Mouse (Mus musculus): Measurements from ENCODE around the gene Ecd. TPM values are rescaled to one million over a fixed set of nuclear protein-coding genes. Genes with fewer than 3 reads are reported as not detected.
"Not testable (repeated sequence)": the region's sequence is repeated elsewhere in the genome, so short reads cannot be mapped to it uniquely, and the experiment has no call there.

Ecd gene
- total RNA-seq, 1 experiment from 2014 or later: 40.3 TPM

DNA sequence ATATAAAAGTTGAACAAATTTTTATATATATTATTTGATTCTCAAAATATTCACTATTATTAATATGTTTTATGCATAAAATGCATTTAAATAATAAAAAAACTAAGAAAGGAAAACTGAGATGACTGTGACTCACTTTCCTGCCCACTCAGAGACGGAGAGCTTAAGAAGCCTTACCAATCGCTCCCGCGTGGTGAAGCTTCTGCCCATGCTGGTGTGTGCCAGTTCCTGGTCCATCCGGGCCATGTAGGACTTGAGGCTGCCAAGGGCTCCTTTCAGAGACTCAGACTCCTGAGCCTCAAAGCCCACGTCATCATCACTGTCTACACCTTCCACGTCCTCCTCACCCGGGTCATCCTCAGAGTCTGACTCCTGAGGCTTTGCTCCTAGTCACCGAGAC is 23.7 kb downstream of the Ecd start:
- no peak for DNase-seq

DNA sequence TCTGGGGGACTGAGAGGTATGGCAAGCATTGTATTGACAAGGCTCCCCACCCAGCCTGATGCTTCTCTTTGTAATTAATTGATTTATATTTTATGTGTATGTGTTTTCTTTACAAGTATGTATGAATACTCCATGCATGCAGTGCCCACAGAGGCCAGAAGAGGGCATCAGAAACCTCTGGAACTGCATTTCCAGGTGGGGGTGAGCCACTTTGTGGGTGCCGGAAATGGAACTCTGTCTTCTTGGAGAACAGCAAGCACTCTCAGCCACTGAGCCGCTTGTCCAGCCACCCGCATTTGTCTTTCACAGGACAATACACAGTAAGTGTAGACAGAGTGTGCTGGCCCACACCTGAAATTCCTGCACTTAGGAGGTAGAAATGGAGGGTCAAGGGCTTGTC is 28.5 kb downstream of the Ecd start:
- DNase-seq: peak; percentile 45

DNA sequence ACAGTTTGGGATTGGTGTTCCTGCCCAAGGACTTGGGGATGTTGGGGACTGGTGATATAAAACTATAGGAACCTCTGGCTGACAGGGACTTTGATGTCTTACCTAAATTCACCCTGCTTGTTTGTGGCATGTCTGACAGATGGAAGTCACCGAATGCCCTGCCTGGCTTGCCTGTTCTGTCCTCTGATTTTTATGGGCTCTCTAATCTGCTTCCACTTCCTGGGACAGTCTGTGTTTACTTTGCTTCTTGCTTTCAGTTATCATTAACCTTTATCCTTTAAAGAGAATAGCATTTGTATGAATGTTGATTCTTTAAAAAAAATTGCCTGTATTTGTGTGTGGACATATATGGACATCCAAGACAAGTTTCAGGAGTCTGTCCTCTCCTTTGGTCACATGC is 32.8 kb downstream of the Ecd start:
- DNase-seq: no peak

DNA sequence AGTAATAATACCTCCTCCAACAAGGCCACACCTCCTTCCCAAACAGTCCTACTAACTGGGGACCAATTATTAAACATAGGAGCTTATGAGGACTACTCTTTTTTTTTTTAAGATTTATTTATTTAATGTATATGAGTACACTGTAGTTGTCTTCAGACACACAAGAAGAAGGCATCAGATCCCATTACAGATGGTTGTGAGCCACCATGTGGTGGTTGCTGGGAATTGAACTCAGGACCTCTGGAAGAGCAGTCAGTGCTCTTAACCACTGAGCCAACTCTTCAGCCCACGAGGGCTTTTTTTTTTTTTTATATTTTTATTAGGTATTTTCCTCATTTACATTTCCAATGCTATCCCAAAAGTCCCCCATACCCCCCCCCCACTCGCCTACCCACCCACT is 42.8 kb downstream of the Ecd start:
- not testable (repeated sequence) for DNase-seq

DNA sequence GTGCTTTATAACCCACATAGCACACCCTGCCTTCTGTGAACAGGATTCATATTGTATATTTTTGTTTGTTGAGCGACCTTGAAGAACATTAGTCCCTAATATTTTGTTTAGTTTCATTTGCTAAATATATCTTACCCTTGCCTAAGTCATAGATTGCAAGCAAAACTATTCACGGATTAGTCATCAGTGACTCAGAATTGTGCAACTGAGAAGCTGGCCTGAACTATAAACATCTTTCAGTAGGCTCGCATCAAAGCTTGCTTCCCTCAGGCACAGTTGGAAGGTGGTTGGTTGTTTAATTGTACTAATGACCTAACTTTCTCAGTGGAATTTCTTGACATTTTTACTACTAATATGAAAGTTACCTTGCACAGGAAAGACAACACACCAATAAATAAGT is 49.8 kb downstream of the Ecd start:
- DNase-seq: no peak

- no peak for DNase-seq
Observed at GRCm38 (mm10) chr14:20297616-20298015, 50.3 kb downstream of the Ecd start.

DNA sequence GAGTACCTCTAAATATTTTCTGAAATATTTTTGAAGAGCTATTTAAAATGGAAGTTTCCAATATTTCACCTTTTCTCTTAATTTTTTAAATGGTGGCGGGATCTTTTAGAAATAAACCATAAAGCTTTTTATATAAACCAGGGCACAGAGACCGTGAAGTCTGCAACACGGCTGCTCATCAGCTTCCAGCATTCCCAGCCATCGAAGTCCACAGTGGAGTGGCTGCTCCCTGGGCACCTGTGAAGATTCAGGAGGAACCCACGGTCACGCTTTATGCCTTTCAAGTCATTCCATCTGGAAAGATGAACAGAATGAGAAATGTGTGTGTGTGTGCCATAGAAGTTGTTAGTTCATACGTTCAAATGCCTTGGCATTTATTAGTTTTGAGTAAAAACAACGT is 53.0 kb downstream of the Ecd start:
- DNase-seq: no peak

- DNase-seq: peak; percentile 63
Observed at GRCm38 (mm10) chr14:20294117-20294892, 53.6 kb downstream of the Ecd start, which contains the start of gene Nudt13. Nudt13 (plus strand) TSS chr14:20294697.

GRCm38 (mm10) chr14:20291391-20291790 is 56.5 kb downstream of the Ecd start:
- no peak for DNase-seq

Other genes starting within 250 kb of the Ecd start
- 8.2 and 9.0 TPM in 2 replicates for gene Saysd1, start 209.6 kb downstream of the Ecd start, total RNA-seq (2021)
- 5.9 and 12.0 TPM in 2 replicates for gene Kcnk5, start 166.3 kb downstream of the Ecd start, total RNA-seq (2021)
- gene Kcnk16, start 78.9 kb downstream of the Ecd start, total RNA-seq (2021): not detected in 2 replicates
- 41.4 and 59.6 TPM in 2 replicates for gene Nudt13, start 53.4 kb downstream of the Ecd start, total RNA-seq (2021)
- 40.0 and 44.5 TPM in 2 replicates for gene Fam149b, start within 50 bp of the Ecd start, total RNA-seq (2021)
- gene Dnajc9, start 40.8 kb upstream of the Ecd start, total RNA-seq (2021): 35.2 and 39.1 TPM in 2 replicates
- gene Mrps16, start 45.5 kb upstream of the Ecd start, total RNA-seq (2021): 51.0 and 53.3 TPM in 2 replicates
- 0.90 and 2.6 TPM in 2 replicates for gene Cfap70, start 104.1 kb upstream of the Ecd start, total RNA-seq (2021)
- gene Anxa7, start 132.0 kb upstream of the Ecd start, total RNA-seq (2021): 109 and 114 TPM in 2 replicates
- gene Mss51, start 148.8 kb upstream of the Ecd start, total RNA-seq (2021): 1.1 and 1.9 TPM in 2 replicates
- gene Ppp3cb, start 198.5 kb upstream of the Ecd start, total RNA-seq (2021): 61.0 and 70.9 TPM in 2 replicates

Data from adrenal gland, postnatal 25 days (tissue).